Mouse (Mus musculus): Measurements from ENCODE around the gene Smyd3.

GRCm38 (mm10) chr1:179107761-179108694, 409.8 kb downstream of the Smyd3 start:
- TF ChIP-seq POLR2A (IDR thresholded peaks at IDR 0.05; ENCODE audit: insufficient read depth, low read depth, low read length) (no peak), CTCF (IDR thresholded peaks at IDR 0.05; ENCODE audit: insufficient read depth, low read depth, low read length) (no peak)

All from olfactory bulb, adult 2 months (tissue).